Mouse (Mus musculus) neural tube, embryonic 15.5 days (tissue): ENCODE results near the gene Wbp4. TPM values are rescaled to one million over a fixed set of nuclear protein-coding genes. Genes with fewer than 3 reads are reported as not detected.
A peak's percentile ranks its signal among the peaks of the same experiment; 100 is the strongest.

Source experiments
- ATAC-seq: fragments of 200-750 bp; cut with Nextera tagmentation; 2 replicates; pipeline ENCODE4 v1.8.0; 2017; ENCODE audit warnings: mild to moderate bottlenecking, moderate TSS enrichment, moderate library complexity; ENCODE audit not compliant: low FRiP score
- H3K27ac ChIP-seq: fragments of 300-500 bp; sonication (generic); replicated peaks from 2 replicates; pipeline ENCODE4 v1.5.1; 2015; ENCODE audit warnings: mild to moderate bottlenecking, inconsistent platforms
- H3K27me3 ChIP-seq: fragments of 300-500 bp; sonication (generic); replicated peaks from 2 replicates; pipeline ENCODE4 v1.6.1; 2015; ENCODE audit warnings: inconsistent platforms
- H3K36me3 ChIP-seq: fragments of 300-500 bp; sonication (generic); 2 replicates; pipeline ENCODE4 v1.6.1; 2015; ENCODE audit warnings: inconsistent platforms
- H3K4me1 ChIP-seq: fragments of 300-500 bp; sonication (generic); 2 replicates; pipeline ENCODE4 v1.6.1; 2015; ENCODE audit warnings: inconsistent platforms
- H3K4me2 ChIP-seq: fragments of 300-500 bp; sonication (generic); 2 replicates; pipeline ENCODE4 v1.6.1; 2015; ENCODE audit warnings: inconsistent platforms, mild to moderate bottlenecking, moderate library complexity
- H3K4me3 ChIP-seq: fragments of 300-500 bp; sonication (generic); replicated peaks from 2 replicates; pipeline ENCODE4 v1.5.1; 2015; ENCODE audit warnings: mild to moderate bottlenecking, inconsistent platforms
- H3K9ac ChIP-seq: fragments of 300-500 bp; sonication (generic); replicated peaks from 2 replicates; pipeline ENCODE4 v1.6.1; 2015; ENCODE audit warnings: mild to moderate bottlenecking, inconsistent platforms
- H3K9me3 ChIP-seq: fragments of 300-500 bp; sonication (generic); replicated peaks from 2 replicates; pipeline ENCODE4 v1.6.1; 2016; ENCODE audit warnings: inconsistent platforms
- WGBS: fragments of 180-500 bp; shearing (Covaris S2); methylation state at CpG from one replicate; pipeline ENCODE4 v1.1.7; 2015; ENCODE audit warnings: mixed read lengths; 5-methylcytosine and 5-hydroxymethylcytosine counted together
- polyA plus RNA-seq: library from polyadenylated mRNA; unstranded; fragments of >200 nt; fragmentation: Nextera tagmentation; extraction: Ambion mirVana; gene quantifications from 2 replicates; pipeline ENCODE4 v1.2.1, GENCODE M21; 2015

Wbp4 gene
- polyA plus RNA-seq, 1 experiment from 2014 or later, result 41.8 TPM

DNA sequence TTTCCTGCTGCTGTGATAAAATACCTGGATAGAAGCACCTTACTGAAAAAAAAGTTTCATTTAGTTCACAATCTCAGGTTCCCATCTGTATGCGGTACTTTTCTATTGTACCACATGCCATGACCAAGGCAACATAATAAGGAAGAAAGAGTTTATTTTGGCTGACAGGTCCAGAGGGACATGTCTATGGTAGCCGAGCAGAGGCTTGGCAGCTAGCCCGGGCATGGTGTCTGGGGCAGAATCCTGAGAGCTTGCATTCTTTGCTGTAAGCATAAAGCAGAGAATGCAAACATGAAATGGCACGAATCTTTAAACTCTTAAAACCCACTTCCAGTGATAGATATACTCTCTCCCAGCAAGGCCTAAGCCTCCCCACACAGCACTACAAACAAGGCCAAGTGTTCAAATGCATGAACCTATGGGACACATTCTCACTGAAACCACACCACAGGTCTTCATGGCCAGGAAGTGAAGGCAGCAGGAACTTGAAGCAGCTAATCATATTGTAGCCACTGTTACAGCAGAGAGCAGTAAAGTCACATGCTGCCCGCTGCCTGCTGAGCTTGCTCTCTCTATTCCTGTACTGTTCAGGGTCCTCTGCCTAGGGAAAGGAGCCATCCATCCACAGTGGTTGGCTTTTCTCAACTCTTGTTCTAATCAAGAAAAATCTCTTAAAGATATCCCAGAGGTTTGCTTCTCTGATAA is 22.2 kb upstream of the Wbp4 start:
- no peak for ATAC-seq
- peak overlapping the region; percentile 51; the same call in 1 of the 2 replicates for H3K27ac ChIP-seq

DNA sequence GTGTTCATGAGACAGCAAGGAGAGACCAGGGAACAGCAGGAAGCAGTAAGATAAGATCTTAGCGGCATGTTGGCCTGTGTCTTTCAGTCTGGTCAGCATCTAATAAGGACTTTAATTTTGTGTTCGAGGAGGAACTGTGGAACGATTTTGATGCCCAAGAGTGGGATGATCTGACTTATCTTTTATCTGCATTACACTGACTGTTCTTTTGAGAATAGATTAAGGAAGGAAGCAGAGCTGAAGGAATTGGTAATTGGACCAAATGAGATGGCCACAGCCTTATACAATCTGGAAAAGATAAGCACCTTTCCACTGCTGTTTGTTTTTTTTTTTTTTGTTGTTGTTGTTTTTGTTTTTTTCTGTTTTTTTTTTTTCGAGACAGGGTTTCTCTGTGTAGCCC is 19.4 kb upstream of the Wbp4 start:
- Histone ChIP-seq H3K27ac (no peak overlapping the region), H3K9me3 (no peaks in the 10 kb centered on the region), H3K4me2 (no peak overlapping the region), H3K9ac (no peak overlapping the region), H3K4me1 (no peaks in the 10 kb centered on the region), H3K36me3 (no peaks in the 10 kb centered on the region), H3K4me3 (no peak overlapping the region), H3K27me3 (no peaks in the 10 kb centered on the region)
- ATAC-seq, result no peak
- WGBS, result 89% methylated on average over 4 of the region's 4 CpGs

More for the DNA sequence above, 22.2 kb upstream of the Wbp4 start:
- H3K4me2 ChIP-seq, result no peak overlapping the region
- H3K9ac ChIP-seq, result no peak overlapping the region
- H3K36me3 ChIP-seq, result no peaks in the 10 kb centered on the region
- 64% methylated on average over 5 of the region's 5 CpGs for WGBS
- H3K9me3 ChIP-seq, result no peaks in the 10 kb centered on the region
- H3K4me1 ChIP-seq, result no peaks in the 10 kb centered on the region
- H3K4me3 ChIP-seq, result no peak overlapping the region
- H3K27me3 ChIP-seq, result no peaks in the 10 kb centered on the region

DNA sequence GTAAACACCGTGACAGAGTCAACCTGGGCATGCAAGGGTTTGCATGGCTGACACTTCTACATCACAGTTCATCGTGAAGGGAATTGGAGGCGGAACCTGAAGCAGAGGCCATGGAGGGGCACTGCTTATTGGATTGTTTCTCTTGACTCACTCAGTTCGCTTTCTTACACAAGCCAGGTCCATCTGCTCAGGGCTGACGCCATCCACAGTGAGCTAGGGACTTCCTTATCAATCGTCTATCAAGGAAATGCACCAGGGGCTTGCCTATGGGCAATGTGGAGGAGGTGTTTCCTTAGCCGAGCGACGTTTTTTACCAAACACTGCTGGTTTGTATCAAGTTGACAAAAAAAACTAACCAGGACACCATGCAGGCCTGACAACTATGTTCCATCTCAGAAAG is 18.0 kb upstream of the Wbp4 start:
- Histone ChIP-seq H3K4me2 (no peak overlapping the region), H3K4me1 (no peaks in the 10 kb centered on the region), H3K4me3 (no peak overlapping the region), H3K9ac (no peak overlapping the region), H3K9me3 (no peaks in the 10 kb centered on the region), H3K27ac (no peak overlapping the region), H3K36me3 (no peaks in the 10 kb centered on the region), H3K27me3 (no peaks in the 10 kb centered on the region)
- ATAC-seq, result no peak
- 90% methylated on average over 9 of the region's 9 CpGs for WGBS

- H3K4me2 ChIP-seq, result no peak overlapping the region
- no peaks in the 10 kb centered on the region for H3K9me3 ChIP-seq
- WGBS, result 85% methylated on average over 6 of the region's 6 CpGs
- no peak overlapping the region for H3K27ac ChIP-seq
- no peaks in the 10 kb centered on the region for H3K4me1 ChIP-seq
- no peak for ATAC-seq
- no peak overlapping the region for H3K4me3 ChIP-seq
- no peaks in the 10 kb centered on the region for H3K36me3 ChIP-seq
- H3K9ac ChIP-seq, result no peak overlapping the region
- H3K27me3 ChIP-seq, result no peaks in the 10 kb centered on the region
Observed at GRCm38 (mm10) chr14:79494349-79494748, 13.0 kb upstream of the Wbp4 start.

- Histone ChIP-seq H3K9ac (no peak overlapping the region), H3K27ac (no peak overlapping the region), H3K27me3 (no peaks in the 10 kb centered on the region), H3K9me3 (no peaks in the 10 kb centered on the region), H3K4me3 (no peak overlapping the region), H3K4me1 (peaks cover 16% of the 10 kb centered on the region), H3K4me2 (no peak overlapping the region), H3K36me3 (no peaks in the 10 kb centered on the region)
- 79% methylated on average over 3 of the region's 3 CpGs for WGBS
- no peak for ATAC-seq
Observed at GRCm38 (mm10) chr14:79490246-79490645, 8.9 kb upstream of the Wbp4 start.

DNA sequence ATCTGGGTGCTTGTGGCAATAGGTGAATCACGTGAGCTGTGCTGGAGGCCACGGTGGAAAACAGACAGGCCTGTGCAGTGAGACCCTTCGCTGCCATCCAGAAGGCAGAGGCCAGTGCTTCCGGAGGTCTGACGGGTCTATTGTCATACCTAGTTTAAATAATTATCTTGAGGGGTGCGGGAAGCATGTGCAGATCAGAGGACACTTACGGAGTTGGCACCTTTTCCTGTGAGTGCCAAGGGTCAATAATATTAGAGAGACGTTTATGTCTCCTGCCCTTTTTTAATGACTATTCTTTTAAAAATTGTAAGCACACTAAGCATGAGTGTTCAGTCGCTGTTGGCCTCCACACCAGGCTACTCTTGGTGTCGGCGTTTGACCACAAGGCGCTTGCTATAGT is 7.8 kb upstream of the Wbp4 start:
- 80% methylated on average over 12 of the region's 12 CpGs for WGBS
- ATAC-seq, result no peak

GRCm38 (mm10) chr14:79488531-79488930 is 7.2 kb upstream of the Wbp4 start:
- Histone ChIP-seq H3K36me3 (no peaks in the 10 kb centered on the region), H3K27ac (no peak overlapping the region), H3K4me3 (no peak overlapping the region), H3K9ac (no peak overlapping the region), H3K9me3 (no peaks in the 10 kb centered on the region), H3K27me3 (no peaks in the 10 kb centered on the region), H3K4me1 (peaks cover 20% of the 10 kb centered on the region), H3K4me2 (no peak overlapping the region)
- no peak for ATAC-seq
- WGBS, result 28% methylated on average over 9 of the region's 9 CpGs

More for the DNA sequence above, 7.8 kb upstream of the Wbp4 start:
- no peaks in the 10 kb centered on the region for H3K36me3 ChIP-seq
- no peak overlapping the region for H3K4me3 ChIP-seq
- no peaks in the 10 kb centered on the region for H3K9me3 ChIP-seq
- H3K27me3 ChIP-seq, result no peaks in the 10 kb centered on the region
- no peak overlapping the region for H3K4me2 ChIP-seq
- H3K9ac ChIP-seq, result no peak overlapping the region
- peaks cover 16% of the 10 kb centered on the region for H3K4me1 ChIP-seq
- H3K27ac ChIP-seq, result no peak overlapping the region

- Histone ChIP-seq H3K4me1 (peaks cover 32% of the 10 kb centered on the region), H3K27me3 (no peaks in the 10 kb centered on the region), H3K9me3 (no peaks in the 10 kb centered on the region), H3K27ac (peak overlapping the region; percentile 70), H3K4me2 (peak overlapping the region; percentile 72), H3K4me3 (peak overlapping the region; percentile 47), H3K9ac (peak overlapping the region; percentile 47), H3K36me3 (no peaks in the 10 kb centered on the region)
- 8% methylated on average over 19 of the region's 19 CpGs for WGBS
- peak; percentile 59 for ATAC-seq
Observed at GRCm38 (mm10) chr14:79486993-79487731, 5.8 kb upstream of the Wbp4 start.

- H3K4me1 ChIP-seq, result peaks cover 32% of the 10 kb centered on the region
- no peaks in the 10 kb centered on the region for H3K36me3 ChIP-seq
- H3K9ac ChIP-seq, result no peak overlapping the region; the same call in 1 of the 2 replicates
- WGBS, result 30% methylated on average over 8 of the region's 8 CpGs
- H3K27ac ChIP-seq, result no peak overlapping the region
- no peaks in the 10 kb centered on the region for H3K27me3 ChIP-seq
- no peaks in the 10 kb centered on the region for H3K9me3 ChIP-seq
- peak overlapping the region; percentile 47; the same call in 1 of the 2 replicates for H3K4me3 ChIP-seq
- H3K4me2 ChIP-seq, result peak overlapping the region; percentile 72
- no peak for ATAC-seq
Observed at GRCm38 (mm10) chr14:79486617-79486992, 5.3 kb upstream of the Wbp4 start.

DNA sequence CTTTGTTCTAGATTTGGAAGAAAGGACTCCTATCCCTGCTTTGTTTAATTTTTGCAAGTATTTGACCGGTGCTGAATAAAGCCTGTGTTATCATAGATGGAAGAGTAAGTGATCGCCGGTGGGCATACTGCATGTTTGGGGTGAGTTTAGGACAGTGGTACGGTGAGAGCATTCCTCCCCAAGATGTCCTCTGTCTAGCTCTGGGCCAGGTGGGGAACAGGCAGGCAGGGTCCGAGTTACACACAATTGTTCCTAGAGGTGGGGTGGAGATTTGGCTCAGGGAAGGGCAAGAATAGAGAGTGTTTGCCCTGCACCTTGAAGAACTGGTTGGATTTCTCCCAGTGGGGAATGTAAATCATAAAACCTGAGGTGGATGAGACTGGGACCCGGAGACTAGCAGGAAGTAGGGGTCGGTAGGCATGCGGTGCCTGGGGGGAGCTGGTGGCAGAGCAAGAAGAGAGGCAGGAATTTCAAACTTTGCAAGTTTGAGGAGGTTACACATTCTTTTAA is 2.3 kb upstream of the Wbp4 start:
- H3K4me3 ChIP-seq, result no peak overlapping the region
- no peaks in the 10 kb centered on the region for H3K36me3 ChIP-seq
- H3K27me3 ChIP-seq, result no peaks in the 10 kb centered on the region
- peak overlapping the region; percentile 65 for H3K4me2 ChIP-seq
- no peak overlapping the region for H3K27ac ChIP-seq
- peaks cover 44% of the 10 kb centered on the region for H3K4me1 ChIP-seq
- no peaks in the 10 kb centered on the region for H3K9me3 ChIP-seq
- WGBS, result 83% methylated on average over 8 of the region's 8 CpGs
- no peak for ATAC-seq
- H3K9ac ChIP-seq, result no peak overlapping the region

DNA sequence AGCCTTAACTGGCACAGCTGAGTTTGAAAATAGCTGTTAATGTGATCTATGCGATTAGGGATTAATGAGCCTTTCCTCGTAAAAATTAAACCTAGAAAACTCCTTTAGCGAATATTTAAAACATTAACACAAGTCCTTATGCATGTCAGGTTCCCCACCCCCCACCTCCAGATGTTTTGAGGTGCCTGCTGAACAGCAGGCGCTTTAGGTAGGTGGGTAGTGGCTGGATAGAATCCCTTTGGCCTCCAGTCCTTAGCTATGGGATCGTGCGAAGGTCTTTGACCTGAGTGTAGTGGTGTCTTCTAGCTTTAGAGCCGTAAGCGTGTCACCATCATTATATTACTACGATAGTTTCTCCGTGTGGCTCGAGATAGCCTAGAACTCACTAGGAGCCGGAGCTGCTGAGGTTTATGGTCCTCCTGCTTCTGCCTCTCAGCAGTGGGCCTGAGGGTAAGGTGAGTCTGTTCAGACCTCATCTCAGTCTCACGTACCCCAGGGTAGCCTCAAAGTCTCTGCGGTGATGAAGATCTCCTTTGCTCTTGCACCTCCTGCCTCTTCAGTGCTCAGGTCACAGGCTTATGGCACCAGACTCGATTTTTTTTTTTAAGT is 1.5 kb upstream of the Wbp4 start:
- WGBS, result 21% methylated on average over 15 of the region's 15 CpGs
- H3K4me3 ChIP-seq, result peak overlapping the region; percentile 98
- peak overlapping the region; percentile 65 for H3K4me2 ChIP-seq
- peaks cover 42% of the 10 kb centered on the region for H3K4me1 ChIP-seq
- no peak for ATAC-seq
- no peaks in the 10 kb centered on the region for H3K27me3 ChIP-seq
- H3K36me3 ChIP-seq, result 0 out of 2 replicates have a peak, but pooled peaks cover 2% of the 10 kb centered on the region
- H3K9me3 ChIP-seq, result no peaks in the 10 kb centered on the region
- peak overlapping the region; percentile 97 for H3K9ac ChIP-seq
- H3K27ac ChIP-seq, result peak overlapping the region; percentile 100
